Mouse (Mus musculus) embryonic facial prominence, embryonic 11.5 days (tissue): ENCODE results near the gene Inpp4a. TPM values are rescaled to one million over a fixed set of nuclear protein-coding genes. Genes with fewer than 3 reads are reported as not detected.

Experiments
- ATAC-seq: fragments of 200-750 bp; cut with Nextera tagmentation; replicated peaks from 2 replicates; pipeline ENCODE4 v1.8.0; 2017; ENCODE audit warnings: low read depth; ENCODE audit not compliant: insufficient number of reproducible peaks, low FRiP score, low TSS enrichment
- DNase-seq: peaks from one replicate; pipeline ENCODE4 v3.0.0-alpha.2; 2015; ENCODE audit warnings: low spot score
- H3K27ac ChIP-seq: fragments of 300-500 bp; sonication (generic); replicated peaks from 2 replicates; pipeline ENCODE4 v1.5.1; 2014; ENCODE audit warnings: mild to moderate bottlenecking, low read depth, low read length, control low read depth
- H3K27me3 ChIP-seq: fragments of 300-500 bp; sonication (generic); 2 replicates; pipeline ENCODE4 v1.6.1; 2014; ENCODE audit warnings: mild to moderate bottlenecking, low read length, moderate library complexity, mixed read lengths; ENCODE audit not compliant: control insufficient read depth, insufficient read depth
- H3K36me3 ChIP-seq: fragments of 300-500 bp; sonication (generic); replicated peaks from 2 replicates; pipeline ENCODE4 v1.6.1; 2014; ENCODE audit warnings: low read depth, mild to moderate bottlenecking, low read length, moderate library complexity, mixed read lengths; ENCODE audit not compliant: control insufficient read depth, insufficient read depth
- H3K4me1 ChIP-seq: fragments of 300-500 bp; sonication (generic); 2 replicates; pipeline ENCODE4 v1.6.1; 2014; ENCODE audit warnings: low read length, mixed read lengths; ENCODE audit not compliant: control insufficient read depth, insufficient read depth
- H3K4me2 ChIP-seq: fragments of 300-500 bp; sonication (generic); 2 replicates; pipeline ENCODE4 v1.6.1; 2014; ENCODE audit warnings: low read depth, mild to moderate bottlenecking, control low read depth, low read length, moderate library complexity
- H3K4me3 ChIP-seq: fragments of 300-500 bp; sonication (generic); 2 replicates; pipeline ENCODE4 v1.5.1; 2014; ENCODE audit warnings: low read depth, low read length, control low read depth
- H3K9ac ChIP-seq: fragments of 300-500 bp; sonication (generic); replicated peaks from 2 replicates; pipeline ENCODE4 v1.6.1; 2014; ENCODE audit warnings: mild to moderate bottlenecking, control low read depth, low read length
- H3K9me3 ChIP-seq: fragments of 300-500 bp; sonication (generic); replicated peaks from 2 replicates; pipeline ENCODE4 v1.6.1; 2016; ENCODE audit warnings: mild to moderate bottlenecking, low read length, inconsistent platforms, mixed read lengths; ENCODE audit not compliant: control insufficient read depth
- WGBS: fragments of 180-500 bp; shearing (Covaris S2); extraction: QIAGEN DNeasy Blood & Tissue Kit; methylation state at CpG from one replicate; pipeline ENCODE4 v1.1.7; 2014; 5-methylcytosine and 5-hydroxymethylcytosine counted together
- polyA plus RNA-seq: library from polyadenylated mRNA; unstranded; fragments of >200 nt; fragmentation: Nextera tagmentation; extraction: Ambion mirVana; gene quantifications from 2 replicates; pipeline ENCODE4 v1.2.1, GENCODE M21; 2014

Inpp4a gene
- polyA plus RNA-seq, 1 experiment from 2014 or later, result 14.3 TPM

DNA sequence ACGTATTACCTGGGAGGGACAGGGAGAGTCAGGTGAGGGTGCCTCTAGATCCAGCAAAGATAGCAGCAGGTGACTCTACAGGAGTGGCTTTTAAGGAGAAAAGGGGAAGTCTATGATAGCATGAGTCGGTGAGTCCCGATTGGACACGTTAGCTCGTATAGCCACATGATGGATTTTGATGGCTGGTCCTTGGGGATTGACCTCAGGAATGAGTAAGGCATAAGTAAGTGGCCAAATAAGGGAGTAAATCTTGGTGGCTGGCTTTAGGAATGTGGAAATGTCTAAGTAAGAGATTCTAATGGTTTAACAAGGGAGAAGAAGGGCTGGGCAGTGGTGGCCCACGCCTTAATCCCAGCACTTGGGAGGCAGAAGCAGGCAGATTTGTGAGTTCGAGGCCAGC is 10.7 kb upstream of the Inpp4a start:
- DNase-seq (no peak), ATAC-seq (no peak)
- Histone ChIP-seq H3K9me3 (no peaks in the 10 kb centered on the region), H3K4me1 (no peaks in the 10 kb centered on the region), H3K4me2 (no peak overlapping the region), H3K27ac (no peak overlapping the region), H3K4me3 (no peak overlapping the region), H3K9ac (no peak overlapping the region), H3K36me3 (no peaks in the 10 kb centered on the region), H3K27me3 (no peaks in the 10 kb centered on the region)
- 84% methylated on average over 7 of the region's 7 CpGs for WGBS

DNA sequence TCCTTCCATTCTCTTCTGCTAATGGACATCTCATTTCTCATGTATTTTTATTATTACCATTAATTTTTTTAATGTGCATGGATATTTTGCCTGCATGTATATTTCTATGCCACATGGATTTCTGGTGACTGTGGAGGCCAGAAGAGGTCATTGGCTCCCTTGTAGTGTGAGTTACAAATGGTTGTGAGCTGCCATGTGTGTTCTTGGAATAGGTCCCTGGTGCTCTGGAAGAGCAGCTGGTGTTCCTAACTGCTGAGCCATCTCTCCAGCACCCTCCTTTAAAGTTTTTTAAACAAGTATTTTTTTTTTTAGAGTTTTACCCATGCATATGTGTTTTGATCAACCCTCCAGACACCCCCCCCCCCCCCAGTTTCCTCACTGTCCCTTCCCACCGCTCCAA is 3.3 kb upstream of the Inpp4a start:
- no peaks in the 10 kb centered on the region for H3K9me3 ChIP-seq
- ATAC-seq (no peak), DNase-seq (no peak)
- H3K36me3 ChIP-seq, result no peaks in the 10 kb centered on the region
- no peaks in the 10 kb centered on the region for H3K4me1 ChIP-seq
- H3K27ac ChIP-seq, result no peak overlapping the region
- no peak overlapping the region for H3K4me3 ChIP-seq
- no peaks in the 10 kb centered on the region for H3K27me3 ChIP-seq
- no peak overlapping the region for H3K9ac ChIP-seq
- WGBS, result 42% methylated on average over 1 of the region's 1 CpGs
- no peak overlapping the region for H3K4me2 ChIP-seq

DNA sequence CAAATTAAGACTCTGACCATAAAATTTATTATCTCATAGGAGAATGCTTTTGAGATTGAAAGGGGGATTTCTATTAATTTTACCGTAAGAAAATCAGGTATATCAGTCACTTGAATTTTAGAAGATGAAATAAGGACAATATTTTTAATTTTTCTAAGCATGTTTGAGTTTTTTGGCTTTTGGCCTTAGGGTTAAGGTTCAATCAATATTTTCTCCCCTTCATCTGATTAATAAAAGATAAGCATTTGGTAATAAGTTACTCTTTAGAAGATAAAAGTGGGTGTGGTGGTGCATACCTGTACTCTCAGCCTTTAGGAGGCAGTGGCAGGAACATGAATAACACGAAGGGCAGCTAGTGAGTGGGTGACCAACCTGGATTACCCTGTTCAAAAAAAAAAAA is 761 bp upstream of the Inpp4a start:
- 81% methylated on average over 2 of the region's 2 CpGs for WGBS
- ATAC-seq (no peak), DNase-seq (no peak)
- no peaks in the 10 kb centered on the region for H3K27me3 ChIP-seq
- H3K36me3 ChIP-seq, result no peaks in the 10 kb centered on the region
- no peaks in the 10 kb centered on the region for H3K9me3 ChIP-seq
- H3K4me2 ChIP-seq, result no peak overlapping the region
- H3K4me1 ChIP-seq, result no peaks in the 10 kb centered on the region
- H3K27ac ChIP-seq, result no peak overlapping the region
- H3K9ac ChIP-seq, result no peak overlapping the region
- no peak overlapping the region for H3K4me3 ChIP-seq

DNA sequence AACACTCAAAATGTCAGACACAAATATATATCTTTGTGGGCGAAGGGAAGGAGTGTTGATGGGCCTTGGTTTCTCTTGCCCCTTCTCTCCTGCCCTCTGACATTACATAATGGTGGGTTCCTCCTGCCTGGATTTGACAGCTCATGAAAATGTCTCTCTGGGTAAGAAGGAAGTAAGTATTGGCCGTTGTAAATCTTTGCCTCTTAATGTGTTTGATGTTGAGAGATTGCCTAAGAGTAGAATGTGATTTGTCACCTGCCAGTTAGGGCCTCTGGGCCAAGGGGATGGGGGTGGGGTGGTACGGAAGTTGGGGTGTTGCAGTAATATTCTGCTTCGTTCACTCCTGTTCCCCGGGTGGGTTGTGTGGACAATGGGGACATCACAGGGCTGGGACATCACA is 985 bp downstream of the Inpp4a start:
- H3K27me3 ChIP-seq, result no peaks in the 10 kb centered on the region
- H3K9me3 ChIP-seq, result no peaks in the 10 kb centered on the region
- no peak for ATAC-seq
- H3K4me2 ChIP-seq, result peak overlapping the region; percentile 76
- H3K4me3 ChIP-seq, result peak overlapping the region; percentile 84
- WGBS, result 78% methylated on average over 5 of the region's 5 CpGs
- peak overlapping the region; percentile 75; the same call in 1 of the 2 replicates for H3K9ac ChIP-seq
- H3K27ac ChIP-seq, result no peak overlapping the region
- no peaks in the 10 kb centered on the region for H3K4me1 ChIP-seq
- H3K36me3 ChIP-seq, result no peaks in the 10 kb centered on the region
- DNase-seq, result no peak

DNA sequence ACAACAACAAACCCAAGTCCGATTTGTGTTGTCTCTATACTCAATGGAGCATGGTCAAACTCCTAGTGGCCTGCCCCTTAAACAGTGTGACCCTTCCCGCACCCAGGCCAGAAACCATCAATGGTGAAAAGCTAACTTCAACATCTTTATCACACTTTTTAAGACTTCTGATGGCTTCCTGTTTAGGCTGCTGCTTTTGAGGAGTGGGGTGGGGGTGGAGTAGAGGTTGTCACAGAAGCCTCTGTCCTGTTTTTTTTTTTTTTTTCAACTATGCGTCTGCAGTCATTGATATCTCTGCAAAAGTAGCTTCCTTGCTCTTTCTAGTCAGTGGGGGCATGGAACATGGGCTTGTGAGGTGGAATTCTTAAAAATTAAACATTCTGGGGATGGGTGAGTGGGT is 3.1 kb downstream of the Inpp4a start:
- Histone ChIP-seq H3K36me3 (no peaks in the 10 kb centered on the region), H3K4me1 (no peaks in the 10 kb centered on the region), H3K4me2 (no peak overlapping the region), H3K9me3 (no peaks in the 10 kb centered on the region), H3K4me3 (no peak overlapping the region), H3K27ac (no peak overlapping the region), H3K9ac (no peak overlapping the region), H3K27me3 (no peaks in the 10 kb centered on the region)
- 64% methylated on average over 3 of the region's 3 CpGs for WGBS
- ATAC-seq (no peak), DNase-seq (no peak)

DNA sequence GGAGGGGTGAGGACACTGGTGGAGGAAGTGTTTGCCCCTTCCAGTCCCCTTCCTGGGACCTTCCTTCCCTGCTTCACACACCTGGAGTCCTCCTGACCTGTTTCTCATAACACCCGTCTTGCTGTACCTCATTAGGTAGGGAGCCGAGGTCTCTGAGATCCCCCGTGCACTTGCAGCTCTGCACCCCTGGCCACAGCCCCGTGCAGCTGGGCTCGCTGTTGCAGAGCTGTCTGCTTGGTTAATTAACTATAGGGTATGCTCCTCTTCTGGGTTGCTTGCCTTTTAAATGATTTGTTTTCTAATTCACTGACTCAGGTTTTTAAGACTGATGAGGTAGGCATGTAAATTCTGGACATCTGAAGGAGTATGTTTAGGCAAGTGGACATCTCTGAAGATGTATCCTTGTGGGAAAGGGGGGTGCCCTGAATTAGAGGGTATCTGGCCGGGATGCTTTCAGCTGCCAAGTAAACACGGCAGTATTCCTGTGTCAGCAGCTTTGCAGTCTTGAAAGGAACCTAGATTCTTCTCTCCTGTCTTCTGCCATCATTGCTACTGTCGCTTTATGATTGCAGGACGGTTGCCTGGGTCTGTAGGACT is 6.1 kb downstream of the Inpp4a start:
- Histone ChIP-seq H3K4me1 (no peaks in the 10 kb centered on the region), H3K27ac (no peak overlapping the region), H3K9me3 (no peaks in the 10 kb centered on the region), H3K36me3 (no peaks in the 10 kb centered on the region), H3K4me2 (no peak overlapping the region), H3K4me3 (no peak overlapping the region), H3K27me3 (no peaks in the 10 kb centered on the region), H3K9ac (no peak overlapping the region)
- WGBS, result 82% methylated on average over 9 of the region's 9 CpGs
- no peak for DNase-seq
- ATAC-seq, result no peak

DNA sequence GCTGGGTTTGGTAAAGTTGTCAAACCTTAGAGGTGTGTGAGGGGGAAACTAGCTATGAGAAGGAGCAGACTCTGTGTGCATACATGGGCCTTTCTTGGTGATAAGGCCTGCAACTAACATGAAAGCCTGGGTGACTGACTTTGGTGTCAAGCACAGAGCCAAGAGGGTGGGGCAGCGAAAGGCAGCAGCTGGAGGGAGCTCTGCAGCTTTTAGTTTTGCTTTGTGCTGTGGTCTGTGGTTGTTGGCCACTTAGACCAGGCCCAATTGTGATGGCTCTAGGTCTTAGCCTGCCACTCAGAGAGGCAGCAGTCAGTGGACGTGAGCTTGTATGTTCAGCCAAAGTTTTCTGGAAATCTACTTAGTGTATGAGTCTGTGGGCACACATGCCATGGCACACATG is 7.9 kb downstream of the Inpp4a start:
- Histone ChIP-seq H3K36me3 (no peaks in the 10 kb centered on the region), H3K9ac (no peak overlapping the region), H3K27ac (no peak overlapping the region), H3K4me1 (no peaks in the 10 kb centered on the region), H3K4me3 (no peak overlapping the region), H3K27me3 (no peaks in the 10 kb centered on the region), H3K9me3 (no peaks in the 10 kb centered on the region), H3K4me2 (no peak overlapping the region)
- WGBS, result 90% methylated on average over 2 of the region's 2 CpGs
- ATAC-seq, result no peak
- no peak for DNase-seq

DNA sequence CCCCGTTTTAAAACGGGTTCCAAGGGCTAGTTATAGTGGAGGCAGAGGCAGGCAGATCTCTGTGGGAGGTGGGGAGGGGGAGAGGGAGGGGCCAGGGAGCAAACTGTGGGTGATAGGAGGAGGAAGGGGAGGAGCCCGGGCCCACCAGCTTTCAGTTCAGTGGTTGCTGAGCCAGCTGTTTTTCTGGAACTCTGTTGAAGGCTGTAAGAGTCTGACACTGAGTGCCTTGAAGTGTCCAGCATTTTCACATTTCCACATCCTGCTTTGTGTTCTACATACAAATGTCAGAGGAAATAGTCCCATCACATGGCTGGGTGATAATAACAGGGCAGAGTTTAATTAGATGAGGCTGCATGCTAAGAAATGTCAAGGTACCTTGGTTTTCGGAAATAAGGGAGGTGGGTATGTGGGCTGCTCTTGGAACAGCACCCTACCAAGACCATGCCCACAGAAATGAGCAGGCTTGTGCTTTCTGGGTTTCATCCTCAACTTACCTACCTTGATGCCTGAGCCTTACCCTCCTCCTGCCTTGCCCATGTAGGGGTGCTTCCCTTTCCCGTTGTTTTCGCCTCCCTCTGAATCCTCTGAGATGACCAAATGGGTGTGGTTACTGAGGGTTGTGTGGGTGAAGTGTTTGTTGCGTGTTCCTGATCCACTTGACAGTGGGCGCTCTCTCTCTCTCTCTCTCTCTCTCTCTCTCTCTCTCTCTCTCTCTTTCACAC is 8.5 kb downstream of the Inpp4a start:
- H3K4me3 ChIP-seq, result no peak overlapping the region
- H3K4me2 ChIP-seq, result no peak overlapping the region
- H3K9me3 ChIP-seq, result no peaks in the 10 kb centered on the region
- no peak overlapping the region for H3K27ac ChIP-seq
- ATAC-seq, result no peak
- H3K4me1 ChIP-seq, result no peaks in the 10 kb centered on the region
- no peak for DNase-seq
- no peak overlapping the region for H3K9ac ChIP-seq
- H3K27me3 ChIP-seq, result no peaks in the 10 kb centered on the region
- H3K36me3 ChIP-seq, result no peaks in the 10 kb centered on the region
- WGBS, result 75% methylated on average over 6 of the region's 8 CpGs
